Mouse (Mus musculus): ENCODE results near the gene Mpzl2.

Mpzl2 gene

GRCm38 (mm10) chr9:45039499-45039898, at the start of gene Mpzl2:
Gene Mpzl2 (plus strand): TSS chr9:45039799.
- DNase-seq (ENCODE audit: low read depth, low spot score): no peak

DNA sequence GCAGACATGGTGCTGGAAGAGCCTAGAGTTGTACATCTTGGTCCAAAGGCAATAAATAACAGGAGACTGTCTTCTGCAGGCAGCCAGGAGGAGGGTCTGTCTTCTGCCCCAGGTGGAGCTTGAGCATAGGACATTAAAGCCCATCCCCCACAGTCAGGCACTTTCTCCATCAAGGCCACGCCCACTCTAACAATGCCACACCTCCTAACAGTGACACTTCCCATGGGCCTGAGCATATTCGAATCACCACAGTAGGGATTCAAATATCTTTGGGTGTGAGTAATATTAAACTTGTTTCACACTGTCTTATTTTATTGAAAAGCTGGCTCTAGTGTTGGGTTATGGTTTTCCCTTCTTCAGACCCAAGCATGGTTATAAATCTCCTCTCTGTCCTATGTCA, 47.8 kb upstream of the Mpzl2 start:
- DNase-seq (ENCODE audit: low read depth, low spot score): no peak

- no peak for DNase-seq (ENCODE audit: low read depth, low spot score)
Measured at GRCm38 (mm10) chr9:44992271-44992670, 47.3 kb upstream of the Mpzl2 start.

DNA sequence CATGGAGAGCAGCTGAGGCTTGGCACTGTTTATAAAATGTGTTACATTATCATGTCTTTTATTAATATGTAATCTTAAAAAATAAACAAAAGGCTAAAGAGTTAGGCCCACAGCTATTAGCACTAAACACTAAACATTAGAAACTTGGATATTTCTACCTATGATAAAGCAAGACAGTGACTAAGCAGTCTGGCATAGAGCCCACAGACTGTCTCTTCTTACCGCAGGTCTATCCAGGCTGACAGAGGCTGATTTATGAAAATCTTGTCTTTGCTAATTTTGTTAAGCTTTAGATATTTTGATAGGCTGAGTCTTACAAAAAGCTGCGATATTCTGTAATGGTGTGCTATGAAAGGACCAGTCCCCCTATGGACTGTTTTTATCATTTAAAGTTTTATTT, 46.3 kb upstream of the Mpzl2 start:
- no peak for DNase-seq (ENCODE audit: low read depth, low spot score)

DNA sequence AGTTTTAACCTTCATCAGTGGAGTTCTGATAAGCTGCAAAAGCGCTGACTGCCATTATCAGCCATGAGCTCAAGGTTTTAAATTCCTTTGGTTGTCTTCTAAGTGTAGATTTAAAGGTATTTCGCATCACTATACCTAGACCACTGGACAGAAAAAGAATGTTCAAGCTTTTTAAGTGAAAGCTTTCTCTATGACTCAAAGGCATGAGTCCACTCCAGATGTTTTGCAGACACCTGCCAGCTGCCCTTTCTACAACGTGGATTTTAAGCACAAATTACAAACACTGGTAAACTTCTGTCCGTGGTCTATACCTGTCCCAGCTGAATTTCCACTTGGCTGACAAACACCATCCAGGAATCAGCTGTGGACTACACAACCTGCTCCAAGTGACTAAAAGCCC, 44.6 kb upstream of the Mpzl2 start:
- DNase-seq (ENCODE audit: low read depth, low spot score): no peak

GRCm38 (mm10) chr9:44996590-44996989, 43.0 kb upstream of the Mpzl2 start:
- DNase-seq (ENCODE audit: low read depth, low spot score): no peak

- no peak for DNase-seq (ENCODE audit: low read depth, low spot score)
Measured at GRCm38 (mm10) chr9:44998138-44998537, 41.5 kb upstream of the Mpzl2 start.

DNA sequence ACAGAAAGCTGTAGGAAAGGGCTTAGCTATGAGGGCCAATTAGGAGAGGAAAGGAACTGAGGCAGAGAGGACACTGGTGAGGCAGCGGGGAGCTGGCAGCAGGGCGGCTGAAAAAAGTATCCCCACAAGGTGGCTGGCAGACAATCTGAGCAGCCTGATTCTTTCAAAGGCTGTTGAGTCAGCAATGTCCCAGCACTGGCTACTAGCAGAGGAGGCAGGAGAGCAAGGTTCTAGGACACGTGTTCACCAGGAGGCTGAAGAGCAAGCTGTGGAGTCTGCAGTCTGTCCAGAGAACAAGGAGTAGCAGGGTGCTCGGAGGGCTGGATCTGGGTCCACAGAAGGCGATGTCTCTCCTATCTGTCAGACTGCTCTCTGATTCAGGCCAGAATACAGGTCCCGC, 40.4 kb upstream of the Mpzl2 start:
- no peak for DNase-seq (ENCODE audit: low read depth, low spot score)

DNA sequence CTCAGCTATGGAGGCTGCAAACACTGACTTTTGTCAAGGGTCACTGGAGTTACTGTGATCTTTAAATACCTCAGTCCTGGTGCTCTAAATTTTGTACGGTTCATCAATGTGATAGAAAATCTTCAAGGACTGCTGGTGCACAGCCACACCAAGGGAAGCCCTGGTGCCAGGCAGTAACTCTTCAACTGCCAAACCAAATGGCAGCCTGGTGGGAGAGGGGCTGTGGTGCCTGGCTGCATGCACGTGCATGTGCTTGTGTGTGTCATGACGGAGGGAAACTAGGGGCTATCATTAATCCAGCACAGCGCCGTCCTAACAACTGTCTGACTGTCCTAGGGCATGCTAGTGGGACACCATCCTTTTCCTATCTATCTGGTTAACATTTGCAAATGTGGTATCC, 39.8 kb upstream of the Mpzl2 start:
- no peak for DNase-seq (ENCODE audit: low read depth, low spot score)

DNA sequence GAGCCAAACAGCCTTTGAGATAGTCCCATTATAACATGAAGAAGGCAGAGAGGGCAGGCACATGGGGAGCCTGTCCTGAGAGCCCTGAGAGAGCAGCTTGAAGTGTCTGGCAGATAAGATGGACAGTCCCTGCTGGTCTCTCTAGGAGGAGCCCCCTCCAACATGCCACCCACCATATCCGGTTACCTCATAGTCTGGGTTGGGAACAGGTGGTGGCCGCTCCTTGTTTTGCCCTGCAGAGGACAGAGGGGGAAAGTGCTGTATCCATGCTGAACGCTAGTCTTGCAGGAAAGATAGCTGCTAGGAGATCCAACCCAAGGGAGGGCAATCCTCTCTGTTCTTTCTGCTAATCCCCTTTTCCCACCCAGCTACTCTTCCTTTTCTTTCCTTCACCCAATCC, 39.4 kb upstream of the Mpzl2 start:
- no peak for DNase-seq (ENCODE audit: low read depth, low spot score)

DNA sequence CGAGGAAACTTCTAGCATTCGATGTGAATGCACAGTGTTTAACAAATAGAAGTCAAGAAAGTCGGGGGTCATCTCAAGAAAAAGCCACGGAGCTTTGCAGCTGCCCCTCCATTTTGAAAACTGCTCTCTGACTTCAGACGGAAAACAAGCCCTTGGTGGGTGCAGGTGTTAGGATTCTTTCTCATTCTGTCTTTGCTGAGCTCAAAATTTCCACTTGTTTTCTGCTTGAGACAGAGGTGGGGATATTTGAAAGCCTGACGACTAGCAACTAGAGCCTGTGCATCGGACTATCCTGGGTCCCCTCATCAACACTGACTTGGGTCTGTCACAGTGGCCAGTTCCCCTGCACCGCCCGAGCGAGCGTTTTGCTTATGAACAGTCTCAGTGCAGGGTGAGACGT, 32.2 kb upstream of the Mpzl2 start:
- no peak for DNase-seq (ENCODE audit: low read depth, low spot score)

GRCm38 (mm10) chr9:45008342-45008741, 31.3 kb upstream of the Mpzl2 start:
- DNase-seq (ENCODE audit: low read depth, low spot score): no peak

- DNase-seq (ENCODE audit: low read depth, low spot score): no peak
Measured at GRCm38 (mm10) chr9:45009180-45010078, 30.2 kb upstream of the Mpzl2 start, which contains the start of gene Cd3e. Gene Cd3e (minus strand): TSS chr9:45009627.

GRCm38 (mm10) chr9:45010461-45010860, 29.1 kb upstream of the Mpzl2 start:
- no peak for DNase-seq (ENCODE audit: low read depth, low spot score)

GRCm38 (mm10) chr9:45011291-45011690, 28.3 kb upstream of the Mpzl2 start:
- no peak for DNase-seq (ENCODE audit: low read depth, low spot score)

DNA sequence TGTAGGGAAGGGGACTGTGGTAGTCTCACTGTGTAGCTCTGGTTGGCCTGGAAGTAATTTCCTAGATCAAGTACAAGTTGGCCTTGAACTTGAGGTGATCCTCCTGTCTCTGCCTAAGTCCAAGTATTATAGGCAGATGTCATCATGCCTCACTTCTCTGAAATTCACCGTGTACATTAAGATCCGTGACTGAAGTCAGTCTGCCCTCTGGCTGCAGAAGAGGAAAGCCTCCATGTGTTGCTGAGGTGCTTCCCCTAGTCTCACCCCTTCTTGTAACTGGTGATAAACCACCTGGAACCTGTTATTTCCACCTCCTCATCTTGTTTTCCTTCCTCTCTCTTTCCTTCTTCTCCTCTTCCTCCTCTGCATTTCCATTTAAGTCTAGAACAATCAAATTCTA, 24.7 kb upstream of the Mpzl2 start:
- peak; percentile 28 for DNase-seq (ENCODE audit: low read depth, low spot score)

DNA sequence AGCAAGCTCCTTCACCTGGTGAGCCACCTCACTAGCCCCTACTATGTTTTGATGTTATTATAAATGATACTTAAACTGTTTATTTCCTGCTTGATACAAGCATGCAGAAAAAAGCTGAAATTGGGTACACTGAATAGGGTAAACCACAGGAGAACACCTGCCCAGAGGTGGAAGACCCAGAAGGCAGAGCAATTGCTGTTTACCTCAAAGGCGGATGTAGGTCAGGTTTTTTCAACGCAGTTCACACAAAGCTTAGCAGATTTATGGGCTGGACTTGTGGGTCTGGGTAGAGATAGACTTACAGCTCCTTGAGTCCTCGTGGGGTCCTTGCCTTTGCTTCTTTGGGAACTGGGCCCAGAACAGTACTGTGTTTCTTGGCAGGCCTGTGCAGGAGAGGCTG, 23.8 kb upstream of the Mpzl2 start:
- DNase-seq (ENCODE audit: low read depth, low spot score): no peak

DNA sequence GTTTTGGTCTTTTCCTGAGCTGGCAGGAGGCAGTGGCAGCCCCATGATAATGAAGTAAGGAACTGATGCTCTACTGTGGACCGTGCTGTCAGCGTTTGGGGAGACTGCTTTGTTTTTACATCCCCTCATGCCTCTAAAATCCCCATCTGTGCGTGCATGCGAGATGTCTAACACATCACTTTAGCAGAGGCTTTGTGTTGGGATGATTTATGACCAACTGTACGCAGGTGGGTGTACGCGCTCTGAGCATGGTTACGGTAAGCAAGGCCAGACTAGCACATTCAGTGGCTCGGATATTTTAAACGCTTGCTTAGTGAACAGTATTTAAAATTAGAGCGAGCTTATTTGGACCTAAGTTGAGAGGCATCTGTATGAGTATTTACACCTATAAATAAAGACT, 21.6 kb upstream of the Mpzl2 start:
- DNase-seq (ENCODE audit: low read depth, low spot score): no peak

GRCm38 (mm10) chr9:45022800-45023199, 16.8 kb upstream of the Mpzl2 start:
- peak; percentile 71 for DNase-seq (ENCODE audit: low read depth, low spot score)

DNA sequence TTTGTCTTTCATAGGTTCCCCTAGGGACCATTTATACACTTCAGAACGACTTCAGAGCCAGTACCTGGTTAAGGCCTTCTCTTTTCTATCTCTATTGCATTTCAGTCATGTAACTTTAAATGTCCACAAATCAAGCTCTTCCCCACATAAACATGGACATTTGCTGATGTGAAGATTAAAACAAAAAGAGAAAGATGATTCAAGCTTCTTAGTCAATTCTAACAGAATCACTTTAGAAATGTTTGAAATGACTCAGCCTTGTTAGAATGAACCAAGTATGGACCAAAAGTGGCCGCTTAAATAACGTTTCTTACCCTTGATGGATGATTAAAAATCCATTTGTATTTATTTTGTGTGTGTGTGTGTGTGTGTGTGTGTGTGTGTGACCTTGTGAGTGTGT, 16.0 kb upstream of the Mpzl2 start:
- no peak for DNase-seq (ENCODE audit: low read depth, low spot score)

DNA sequence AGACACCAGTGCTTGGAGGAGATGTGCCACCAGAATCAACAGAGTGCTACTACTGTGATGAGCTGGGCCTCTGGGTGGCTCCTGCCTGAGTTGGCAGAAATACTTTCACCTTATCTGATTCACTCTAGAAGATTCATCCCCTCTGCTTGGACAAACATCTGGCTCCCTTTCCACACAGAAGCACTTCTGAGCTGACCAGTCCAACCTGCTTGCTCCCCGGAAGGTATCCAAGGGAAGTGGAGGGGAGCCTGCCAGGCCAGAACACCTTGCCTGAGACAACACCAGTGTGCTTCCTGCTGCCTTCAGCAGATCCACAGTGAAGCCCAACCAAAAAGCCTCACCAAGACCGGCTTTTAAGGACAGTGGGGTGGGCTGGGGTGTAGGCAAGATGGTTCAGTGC, 15.4 kb upstream of the Mpzl2 start:
- no peak for DNase-seq (ENCODE audit: low read depth, low spot score)

DNA sequence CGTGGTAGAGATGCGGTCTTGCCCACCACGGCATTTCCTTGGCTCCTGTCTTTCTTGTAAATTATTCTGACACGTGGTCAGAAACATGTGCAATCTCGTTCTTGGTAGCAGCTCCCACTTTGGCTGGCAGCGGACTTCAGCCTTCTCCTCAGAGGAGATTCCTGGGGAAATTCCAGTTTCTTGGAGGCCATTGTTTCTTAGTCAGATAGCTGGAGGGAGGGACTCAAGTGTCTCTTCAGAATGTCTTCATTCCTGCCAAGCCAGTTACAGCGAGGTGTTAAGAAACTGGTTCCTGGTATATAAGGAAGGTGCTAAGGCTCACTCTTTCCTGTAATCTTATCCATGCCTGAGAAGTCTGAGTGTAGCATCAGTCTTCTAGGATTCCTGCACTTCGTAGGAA, 12.2 kb upstream of the Mpzl2 start:
- no peak for DNase-seq (ENCODE audit: low read depth, low spot score)

DNA sequence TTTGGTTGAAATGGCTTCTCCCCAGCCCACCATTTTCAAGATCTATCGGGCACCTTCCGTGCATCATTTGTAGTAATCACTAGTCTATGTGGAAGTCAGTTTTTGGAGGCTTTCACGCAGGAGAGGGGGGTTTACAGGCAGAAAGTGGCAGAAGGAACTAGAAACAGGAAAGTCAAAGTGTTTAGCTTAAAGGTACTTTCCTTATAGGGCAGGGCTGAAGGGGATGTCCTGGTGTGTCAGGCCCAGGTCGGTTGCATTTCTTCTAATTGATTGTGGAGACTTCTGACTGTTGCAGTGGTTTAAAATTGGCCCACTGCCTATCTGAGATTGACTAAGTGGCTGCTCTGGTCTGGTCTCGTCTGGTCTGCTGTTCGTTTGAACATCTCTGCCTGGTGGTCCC, 9.3 kb upstream of the Mpzl2 start:
- peak; percentile 73 for DNase-seq (ENCODE audit: low read depth, low spot score)

- DNase-seq (ENCODE audit: low read depth, low spot score): no peak
Measured at GRCm38 (mm10) chr9:45032261-45032660, 7.3 kb upstream of the Mpzl2 start.
